Mouse (Mus musculus) mouse embryonic stem cell (cell line): ENCODE measurements at regions not wholly inside any gene's neighbourhood (a gene's known extent, or its start where the extent isn't known, plus 50 kb on each side); places are given as distances from the start of the nearest gene placed in this dataset.

ENCODE experiments used
- in situ Hi-C, 2 experiments: fragments of 300-500 bp; cut with MboI; formaldehyde crosslinking; loops; 1 replicate in 1 of 2; 3 replicates in 1 of 2; pipeline ENCODE4 v1.14.3; 2019 to 2020; ENCODE audit warnings: low sequenced_read_pairs in 2 of 2, low pct_unique_long_range_greater_than_20kb in 1 of 2, mixed read lengths in 1 of 2; ENCODE audit not compliant: unreplicated experiment in 1 of 2

GRCm38 (mm10) chr2:47914986-47915485 is 898.9 kb upstream of the Acvr2a start:
- in situ Hi-C loops, result no loop called here

GRCm38 (mm10) chr2:47922965-47923364 is 890.9 kb upstream of the Acvr2a start:
- in situ Hi-C loops, result no loop called here

DNA sequence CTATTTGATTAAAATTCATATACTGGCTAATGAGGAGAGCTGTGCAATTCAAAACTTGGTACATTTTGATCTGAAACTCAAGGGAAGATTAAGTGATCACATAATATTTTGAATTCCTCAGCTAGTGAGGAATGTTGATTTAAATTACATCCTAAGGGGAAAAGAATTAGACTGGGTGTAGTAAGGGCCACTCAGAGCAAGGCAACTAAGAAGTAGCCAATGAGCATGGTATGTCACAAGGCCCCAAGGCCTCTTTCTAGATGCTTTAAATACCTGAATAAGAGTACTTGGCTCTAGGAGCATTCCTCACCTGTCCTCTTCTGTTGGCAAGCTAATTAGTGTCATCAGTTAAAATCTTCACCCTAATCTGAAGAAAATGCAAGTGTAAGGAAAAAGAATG is 887.3 kb upstream of the Acvr2a start:
- in situ Hi-C loops, result no loop called here

DNA sequence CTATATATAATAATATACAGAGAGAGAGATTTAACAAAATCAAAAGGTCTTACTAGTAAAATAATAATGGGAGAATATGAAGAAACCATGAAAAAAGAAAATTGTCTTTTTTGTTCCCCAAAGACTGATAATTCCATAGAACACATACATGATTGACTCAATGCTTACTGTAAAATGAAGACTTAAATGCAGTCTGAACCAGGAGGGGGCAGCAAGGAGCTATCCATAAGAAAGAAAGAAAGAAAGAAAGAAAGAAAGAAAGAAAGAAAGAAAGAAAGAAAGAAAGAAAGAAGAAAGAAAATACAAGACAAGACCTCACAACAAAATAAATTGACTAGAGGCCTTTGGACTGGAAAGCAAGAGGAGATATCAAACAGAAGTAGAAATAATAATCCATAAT is 868.8 kb upstream of the Acvr2a start:
- in situ Hi-C loops, result no loop called here

- in situ Hi-C loops, result no loop called here
Measured at GRCm38 (mm10) chr2:47991132-47991531, 822.8 kb upstream of the Acvr2a start.

- in situ Hi-C loops, result no loop called here
Measured at GRCm38 (mm10) chr2:47994185-47994584, 819.7 kb upstream of the Acvr2a start.

GRCm38 (mm10) chr2:48001230-48001629 is 812.7 kb upstream of the Acvr2a start:
- in situ Hi-C loops, result loop anchor here in 1 of 2 experiments (25.0 kb wide), 1 partner anchor 886 kb away; no protein-coding TSS in a partner anchor

- in situ Hi-C loops, result loop anchor here in 1 of 2 experiments (25.0 kb wide), 1 partner anchor 885 kb away; no protein-coding TSS in a partner anchor
Measured at GRCm38 (mm10) chr2:48001800-48002507, 812.0 kb upstream of the Acvr2a start.

DNA sequence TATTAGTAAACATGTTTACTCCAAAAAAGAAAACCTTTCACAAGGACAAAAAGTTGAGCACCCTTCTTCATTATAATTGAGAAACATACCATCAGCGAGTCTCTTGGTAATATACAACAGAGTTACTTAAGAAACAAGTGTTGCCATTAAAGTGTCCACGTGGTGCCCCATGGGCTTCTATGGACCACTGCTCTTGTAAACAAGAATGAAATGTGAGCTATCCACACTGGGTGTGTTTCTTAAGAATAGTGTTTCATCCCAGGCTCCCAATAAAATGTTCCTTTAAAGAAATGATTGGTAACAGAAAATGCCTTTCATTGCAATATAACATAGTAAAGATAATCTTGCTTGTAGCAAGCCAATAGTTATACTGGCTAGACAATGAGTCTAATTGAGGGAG is 803.6 kb upstream of the Acvr2a start:
- in situ Hi-C loops, result loop anchor here in 1 of 2 experiments (25.0 kb wide), 1 partner anchor 877 kb away; no protein-coding TSS in a partner anchor

GRCm38 (mm10) chr2:48027559-48027958 is 786.4 kb upstream of the Acvr2a start:
- in situ Hi-C loops, result no loop called here

- in situ Hi-C loops, result no loop called here
Measured at GRCm38 (mm10) chr2:48061375-48061774, 752.5 kb upstream of the Acvr2a start.

- in situ Hi-C loops, result no loop called here
Measured at GRCm38 (mm10) chr2:48063436-48063835, 750.5 kb upstream of the Acvr2a start.

GRCm38 (mm10) chr2:48065162-48065561 is 748.7 kb upstream of the Acvr2a start:
- in situ Hi-C loops, result no loop called here

GRCm38 (mm10) chr2:48082120-48082799 is 731.6 kb upstream of the Acvr2a start:
- in situ Hi-C loops, result no loop called here

DNA sequence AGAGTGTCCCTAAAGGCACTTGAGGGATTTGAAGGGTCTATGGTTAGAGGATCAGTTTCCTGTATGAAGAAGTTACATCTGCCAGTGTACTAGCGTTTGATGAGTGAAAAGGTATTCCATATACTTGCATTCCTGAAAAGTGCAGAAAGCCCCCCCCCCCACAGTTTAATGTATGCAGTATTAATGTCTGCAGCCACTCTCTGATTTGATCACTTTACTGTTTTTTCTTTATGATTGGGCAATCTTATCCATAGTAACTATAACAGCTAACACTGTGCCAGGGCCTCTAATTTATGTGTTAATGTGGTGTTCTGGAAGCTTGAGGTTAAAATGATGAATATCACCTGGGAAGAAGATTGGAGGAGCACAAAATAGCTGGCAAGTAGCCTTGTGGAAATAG is 715.6 kb upstream of the Acvr2a start:
- in situ Hi-C loops, result no loop called here

GRCm38 (mm10) chr2:48098931-48099531 is 714.9 kb upstream of the Acvr2a start:
- in situ Hi-C loops, result no loop called here

GRCm38 (mm10) chr2:48123662-48124061 is 690.2 kb upstream of the Acvr2a start:
- in situ Hi-C loops, result no loop called here

- in situ Hi-C loops, result no loop called here
Measured at GRCm38 (mm10) chr2:48138051-48138611, 675.8 kb upstream of the Acvr2a start.

DNA sequence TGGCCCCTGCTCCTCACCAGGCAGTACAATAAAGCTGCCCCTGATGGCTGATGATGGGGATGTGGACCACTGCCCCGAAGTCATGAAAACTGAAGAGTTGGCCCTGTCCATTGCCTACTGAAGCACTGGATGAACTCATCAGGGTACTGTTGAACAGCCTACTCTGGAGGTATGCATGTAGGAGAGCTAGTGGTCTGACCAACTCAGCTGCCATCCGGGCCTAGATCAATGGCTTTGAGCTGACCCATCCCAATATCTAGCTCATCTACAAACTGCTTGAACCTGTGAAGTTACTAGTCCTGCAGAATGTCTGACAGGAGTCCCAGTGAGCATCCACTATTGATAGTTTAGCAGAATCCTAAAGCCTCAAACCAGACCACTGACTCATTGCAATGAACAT is 672.6 kb upstream of the Acvr2a start:
- in situ Hi-C loops, result no loop called here
